Mouse (Mus musculus) myocyte (in vitro differentiated cells): ENCODE measurements around the gene Cchcr1. TPM values are rescaled to one million over a fixed set of nuclear protein-coding genes. Genes with fewer than 3 reads are reported as not detected.

Experiments used
- H3K27me3 ChIP-seq: one replicate; pipeline ENCODE4 v1.6.1; 2011; ENCODE audit not compliant: control insufficient read depth, insufficient read depth, insufficient read length
- H3K36me3 ChIP-seq: one replicate; pipeline ENCODE4 v1.6.1; 2011; ENCODE audit not compliant: control insufficient read depth, insufficient read depth
- H3K4me2 ChIP-seq: one replicate; pipeline ENCODE4 v1.6.1; 2011; ENCODE audit warnings: low read depth, control low read depth
- H3K4me3 ChIP-seq: one replicate; pipeline ENCODE4 v1.5.1; 2011; ENCODE audit warnings: mild to moderate bottlenecking, control low read depth, moderate library complexity
- H3K79me2 ChIP-seq: one replicate; pipeline ENCODE4 v1.6.1; 2011; ENCODE audit not compliant: control insufficient read depth, insufficient read depth
- H3ac ChIP-seq: one replicate; pipeline ENCODE4 v1.6.1; 2011; ENCODE audit not compliant: control insufficient read depth, insufficient read length
- CEBPB ChIP-seq: IDR thresholded peaks from 2 replicates; pipeline ENCODE4 v1.6.1; 2011; ENCODE audit warnings: mild to moderate bottlenecking, moderate library complexity; ENCODE audit not compliant: poor library complexity, insufficient read depth, severe bottlenecking
- E2F4 ChIP-seq: IDR thresholded peaks from one replicate; pipeline ENCODE4 v1.6.1; 2011; ENCODE audit warnings: mild to moderate bottlenecking, control low read depth, moderate library complexity; ENCODE audit not compliant: insufficient read depth
- MAX ChIP-seq: IDR thresholded peaks from one replicate; pipeline ENCODE4 v1.6.1; 2011; ENCODE audit warnings: low read depth, mild to moderate bottlenecking, control low read depth
- MYOD1 ChIP-seq, 3 experiments: IDR thresholded peaks; one replicate each; pipeline ENCODE4 v1.6.1; 2011; ENCODE audit warnings: control low read depth in 2 of 3, low read depth in 2 of 3, mild to moderate bottlenecking in 2 of 3, moderate library complexity in 1 of 3; ENCODE audit not compliant: insufficient read length in 2 of 3, control insufficient read depth in 1 of 3
- MYOG ChIP-seq, 3 experiments: IDR thresholded peaks; one replicate each; pipeline ENCODE4 v1.6.1; 2011; ENCODE audit warnings: control low read depth in 2 of 3, low read depth in 2 of 3, mild to moderate bottlenecking in 2 of 3; ENCODE audit not compliant: insufficient read length in 2 of 3, control insufficient read depth in 1 of 3, insufficient read depth in 1 of 3
- POLR2A ChIP-seq: IDR thresholded peaks from one replicate; pipeline ENCODE4 v1.6.1; 2011; ENCODE audit warnings: low read depth, mild to moderate bottlenecking, control low read depth, moderate library complexity; ENCODE audit not compliant: insufficient read length
- POLR2AphosphoS2 ChIP-seq: IDR thresholded peaks from one replicate; pipeline ENCODE4 v1.6.1; 2011; ENCODE audit warnings: low read depth, control low read depth; ENCODE audit not compliant: insufficient read length
- REST ChIP-seq: IDR thresholded peaks from one replicate; pipeline ENCODE4 v1.6.1; 2011; ENCODE audit warnings: mild to moderate bottlenecking, control low read depth, moderate library complexity; ENCODE audit not compliant: insufficient read depth, insufficient read length
- SRF ChIP-seq: IDR thresholded peaks from one replicate; pipeline ENCODE4 v1.6.1; 2011; ENCODE audit warnings: low read depth; ENCODE audit not compliant: control insufficient read depth, insufficient read length
- TCF12 ChIP-seq: IDR thresholded peaks from one replicate; pipeline ENCODE4 v1.6.1; 2011; ENCODE audit warnings: mild to moderate bottlenecking, control low read depth; ENCODE audit not compliant: poor library complexity, insufficient read depth, severe bottlenecking
- TCF3 ChIP-seq: IDR thresholded peaks from one replicate; pipeline ENCODE4 v1.6.1; 2011; ENCODE audit warnings: low read depth, control low read depth; ENCODE audit not compliant: insufficient read length
- USF1 ChIP-seq: IDR thresholded peaks from one replicate; pipeline ENCODE4 v1.6.1; 2011; ENCODE audit warnings: low read depth, mild to moderate bottlenecking, control low read depth, moderate library complexity
- polyA plus RNA-seq: library from polyadenylated mRNA; unstranded; fragments of >200 nt; fragmentation: generic; extraction: Trizol; gene quantifications from one replicate; pipeline ENCODE4 v1.2.1, GENCODE M21; 2012; ENCODE audit warnings: missing spikeins

Cchcr1 gene
- polyA plus RNA-seq, 1 experiment = 8.8 TPM

- H3K4me2 ChIP-seq = peak overlapping the region; percentile 65
- TF ChIP-seq MYOD1 (IDR thresholded peaks at IDR 0.05; ENCODE audit: control insufficient read depth in 1 of 3, insufficient read length in 2 of 3, low read depth in 2 of 3) (no peak), REST (no peak), MYOG (IDR thresholded peaks at IDR 0.05; ENCODE audit: control insufficient read depth in 1 of 3, insufficient read depth in 1 of 3, insufficient read length in 2 of 3, low read depth in 2 of 3) (no peak), TCF12 (no peak), TCF3 (no peak), CEBPB (no peak), MAX (no peak), USF1 (no peak), SRF (no peak), E2F4 (no peak), POLR2AphosphoS2 (no peak), POLR2A (no peak)
- no peak overlapping the region for H3ac ChIP-seq
- no peaks in the 10 kb centered on the region for H3K79me2 ChIP-seq
- no peaks in the 10 kb centered on the region for H3K36me3 ChIP-seq
- H3K27me3 ChIP-seq = no peaks in the 10 kb centered on the region
- H3K4me3 ChIP-seq = no peak overlapping the region
These were observed 33.2 kb downstream of the Cchcr1 start for GRCm38 (mm10) chr17:35550143-35550494.

DNA sequence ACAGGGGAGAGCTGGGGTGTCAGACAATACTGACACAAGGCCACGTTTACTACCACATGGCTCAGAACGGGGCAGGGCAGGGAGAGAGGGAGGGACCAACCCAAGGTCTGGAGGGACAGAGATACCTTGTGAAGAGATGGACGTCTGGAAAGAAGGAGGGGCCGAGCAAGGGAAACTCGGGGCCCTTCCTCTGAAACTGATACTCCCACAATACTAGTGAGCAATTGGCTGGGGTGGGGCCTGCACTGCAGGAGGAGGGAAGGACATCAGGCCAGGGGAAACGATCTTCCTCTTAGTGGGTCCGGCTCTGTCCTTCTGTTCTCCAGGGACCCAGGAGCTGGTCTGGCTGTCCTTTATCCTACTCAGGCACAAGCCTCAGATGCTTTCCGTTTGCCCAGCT lies 34.0 kb downstream of the Cchcr1 start:
- Histone ChIP-seq H3K4me3 (no peak overlapping the region), H3K4me2 (peak overlapping the region; percentile 75), H3K27me3 (no peaks in the 10 kb centered on the region), H3K79me2 (no peaks in the 10 kb centered on the region), H3K36me3 (no peaks in the 10 kb centered on the region), H3ac (no peak overlapping the region)
- TF ChIP-seq MYOG (IDR thresholded peaks at IDR 0.05; ENCODE audit: control insufficient read depth in 1 of 3, insufficient read depth in 1 of 3, insufficient read length in 2 of 3, low read depth in 2 of 3) = no peak
- no peak for TF ChIP-seq USF1
- peak; percentile 59 for TF ChIP-seq POLR2AphosphoS2
- TF ChIP-seq TCF3 = no peak
- TF ChIP-seq POLR2A = peak; percentile 56

GRCm38 (mm10) chr17:35551881-35552414 lies 35.0 kb downstream of the Cchcr1 start, which contains the start of gene Cdsn:
Gene Cdsn (plus strand): TSS chr17:35552128.
- H3K4me2 ChIP-seq = peak within 1 kb of the TSS; percentile 75
- no peak within 1 kb of the TSS for H3ac ChIP-seq
- H3K4me3 ChIP-seq = peak within 1 kb of the TSS; percentile 33
- H3K36me3 ChIP-seq = no peaks in the 10 kb centered on the region
- TF ChIP-seq POLR2AphosphoS2 (peak; percentile 79), SRF (no peak), MYOG (IDR thresholded peaks at IDR 0.05; ENCODE audit: control insufficient read depth in 1 of 3, insufficient read depth in 1 of 3, insufficient read length in 2 of 3, low read depth in 2 of 3) (peak in 1 of 3 experiments; percentile 8), TCF12 (no peak), E2F4 (no peak), USF1 (no peak), MYOD1 (IDR thresholded peaks at IDR 0.05; ENCODE audit: control insufficient read depth in 1 of 3, insufficient read length in 2 of 3, low read depth in 2 of 3) (peak in 1 of 3 experiments; percentile 10), REST (no peak), TCF3 (no peak), POLR2A (peak; percentile 80), MAX (no peak), CEBPB (peak; percentile 76)
- no peaks in the 10 kb centered on the region for H3K79me2 ChIP-seq
- no peaks in the 10 kb centered on the region for H3K27me3 ChIP-seq

DNA sequence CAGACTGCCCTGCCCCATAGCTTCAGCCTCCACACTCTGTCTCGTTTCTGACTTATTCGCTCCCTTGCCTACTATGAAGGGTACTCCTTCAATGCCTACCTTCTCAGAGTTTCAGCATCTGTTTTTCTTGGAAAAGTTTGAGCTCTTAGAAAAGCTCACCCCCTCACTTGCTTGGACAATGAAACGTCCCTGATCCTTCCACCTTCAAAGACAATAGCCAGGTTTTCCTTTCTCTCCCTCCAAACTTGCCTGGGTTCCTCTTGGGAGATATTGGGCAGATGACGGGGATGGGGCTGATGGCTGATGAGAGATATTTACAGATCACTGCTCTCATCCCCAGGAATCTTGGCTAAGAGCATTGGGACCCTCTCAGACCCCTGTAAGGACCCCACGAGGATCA lies 37.4 kb downstream of the Cchcr1 start:
- H3K79me2 ChIP-seq = no peaks in the 10 kb centered on the region
- H3K4me3 ChIP-seq = no peak overlapping the region
- H3K36me3 ChIP-seq = no peaks in the 10 kb centered on the region
- H3K4me2 ChIP-seq = no peak overlapping the region
- no peak for TF ChIP-seq MYOD1 (IDR thresholded peaks at IDR 0.05; ENCODE audit: control insufficient read depth in 1 of 3, insufficient read length in 2 of 3, low read depth in 2 of 3)
- TF ChIP-seq USF1 = no peak
- TF ChIP-seq POLR2AphosphoS2 = no peak
- TF ChIP-seq SRF = no peak
- no peak for TF ChIP-seq MYOG (IDR thresholded peaks at IDR 0.05; ENCODE audit: control insufficient read depth in 1 of 3, insufficient read depth in 1 of 3, insufficient read length in 2 of 3, low read depth in 2 of 3)
- no peak for TF ChIP-seq REST
- no peak for TF ChIP-seq TCF3
- no peak for TF ChIP-seq MAX
- TF ChIP-seq POLR2A = no peak
- no peak for TF ChIP-seq E2F4
- no peak for TF ChIP-seq CEBPB
- no peak for TF ChIP-seq TCF12
- H3ac ChIP-seq = no peak overlapping the region
- H3K27me3 ChIP-seq = no peaks in the 10 kb centered on the region

DNA sequence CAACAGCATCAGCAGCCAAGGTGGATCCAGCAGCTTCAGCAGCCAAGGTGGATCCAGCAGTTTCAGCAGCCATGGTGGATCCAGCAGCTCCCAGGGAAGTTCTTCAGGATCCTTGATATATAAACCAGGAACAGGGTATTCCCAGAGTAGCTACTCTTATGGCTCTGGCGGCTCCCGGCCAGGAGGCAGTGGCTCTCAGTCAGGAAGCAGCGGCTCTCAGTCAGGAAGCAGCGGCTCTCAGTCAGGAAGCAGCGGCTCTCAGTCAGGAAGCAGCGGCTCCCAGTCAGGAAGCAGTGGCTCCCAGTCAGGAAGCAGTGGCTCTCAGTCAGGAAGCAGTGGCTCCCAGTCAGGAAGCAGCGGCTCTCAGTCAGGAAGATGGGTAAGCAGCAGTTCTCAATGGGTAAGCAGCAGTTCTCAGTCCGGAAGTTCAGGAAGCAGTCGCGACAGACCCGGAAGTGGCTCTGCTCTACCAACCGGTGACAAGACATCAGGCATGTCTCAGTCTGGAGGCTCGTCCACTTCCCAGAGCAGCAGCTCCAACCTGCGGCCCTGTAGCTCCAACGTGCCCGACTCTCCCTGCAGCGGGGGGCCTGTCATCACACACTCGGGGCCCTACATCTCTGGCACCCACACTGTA lies 38.0 kb downstream of the Cchcr1 start:
- Histone ChIP-seq H3K27me3 (no peaks in the 10 kb centered on the region), H3K36me3 (no peaks in the 10 kb centered on the region), H3K4me2 (no peak overlapping the region), H3K4me3 (no peak overlapping the region), H3ac (no peak overlapping the region), H3K79me2 (no peaks in the 10 kb centered on the region)
- no peak for TF ChIP-seq POLR2A
- no peak for TF ChIP-seq E2F4
- TF ChIP-seq MYOG (IDR thresholded peaks at IDR 0.05; ENCODE audit: control insufficient read depth in 1 of 3, insufficient read depth in 1 of 3, insufficient read length in 2 of 3, low read depth in 2 of 3) = no peak
- TF ChIP-seq POLR2AphosphoS2 = no peak
- no peak for TF ChIP-seq SRF
- no peak for TF ChIP-seq MYOD1 (IDR thresholded peaks at IDR 0.05; ENCODE audit: control insufficient read depth in 1 of 3, insufficient read length in 2 of 3, low read depth in 2 of 3)
- TF ChIP-seq TCF12 = no peak
- TF ChIP-seq TCF3 = no peak
- no peak for TF ChIP-seq MAX
- TF ChIP-seq REST = no peak
- no peak for TF ChIP-seq USF1
- TF ChIP-seq CEBPB = no peak
